Comparison of ENCODE assay signal across 17 mouse cellular contexts in genomic region chr2:24750051-24750450, GRCm38 (mm10).
"Had no signal": no experiment of that assay in that cellular context is flagged by ENCODE, and none has a peak within 500 bp of the region (broad histone marks: within the 10 kb centered on the region; RNA-seq: fewer than 3 reads in every experiment).

No protein-coding gene starts in this region.

- H3K4me1 ChIP-seq: limb, embryonic 12.5 days; liver, embryonic 13.5 days; lung, embryonic 15.5 days; midbrain, embryonic 15.5 days; stomach, embryonic 15.5 days had no signal

- H3K4me2 ChIP-seq: limb, embryonic 12.5 days; liver, embryonic 13.5 days; lung, embryonic 15.5 days; midbrain, embryonic 11.5 days; midbrain, embryonic 15.5 days; stomach, embryonic 15.5 days had no signal

- H3K4me3 ChIP-seq: layer of hippocampus, adult 2 months; limb, embryonic 12.5 days; liver, embryonic 13.5 days; lung, embryonic 15.5 days; megakaryocyte, embryonic 14.5 days; midbrain, embryonic 15.5 days; stomach, embryonic 15.5 days had no signal

- ATAC-seq: intestine, embryonic 16.5 days; liver, postnatal 0 days; midbrain, embryonic 15.5 days had no signal

- H3K27ac ChIP-seq: kidney, postnatal 0 days; layer of hippocampus, adult 2 months; limb, embryonic 12.5 days; liver, embryonic 13.5 days; lung, embryonic 15.5 days; macrophage; midbrain, embryonic 15.5 days; stomach, embryonic 15.5 days had no signal

- H3K27me3 ChIP-seq: limb, embryonic 12.5 days; liver, embryonic 13.5 days; lung, embryonic 15.5 days; midbrain, embryonic 15.5 days; stomach, embryonic 15.5 days had no signal

- H3K36me3 ChIP-seq: limb, embryonic 12.5 days; liver, embryonic 13.5 days; lung, embryonic 15.5 days; stomach, embryonic 15.5 days had no signal

- DNase-seq: kidney, adult 8-10 months; kidney, postnatal 4 days; liver; liver, embryonic 13.5 days; liver, postnatal 0 days; lung, postnatal 14 days; right cerebral cortex, postnatal 14 days had no signal

- H3K9me3 ChIP-seq: limb, embryonic 12.5 days; liver, embryonic 13.5 days; lung, embryonic 15.5 days; midbrain, embryonic 15.5 days; stomach, embryonic 15.5 days had no signal

- H3K9ac ChIP-seq: limb, embryonic 12.5 days; liver, embryonic 13.5 days; liver, postnatal 0 days; lung, embryonic 15.5 days; midbrain, embryonic 15.5 days; stomach, embryonic 15.5 days had no signal
